In the genomic region with DNA sequence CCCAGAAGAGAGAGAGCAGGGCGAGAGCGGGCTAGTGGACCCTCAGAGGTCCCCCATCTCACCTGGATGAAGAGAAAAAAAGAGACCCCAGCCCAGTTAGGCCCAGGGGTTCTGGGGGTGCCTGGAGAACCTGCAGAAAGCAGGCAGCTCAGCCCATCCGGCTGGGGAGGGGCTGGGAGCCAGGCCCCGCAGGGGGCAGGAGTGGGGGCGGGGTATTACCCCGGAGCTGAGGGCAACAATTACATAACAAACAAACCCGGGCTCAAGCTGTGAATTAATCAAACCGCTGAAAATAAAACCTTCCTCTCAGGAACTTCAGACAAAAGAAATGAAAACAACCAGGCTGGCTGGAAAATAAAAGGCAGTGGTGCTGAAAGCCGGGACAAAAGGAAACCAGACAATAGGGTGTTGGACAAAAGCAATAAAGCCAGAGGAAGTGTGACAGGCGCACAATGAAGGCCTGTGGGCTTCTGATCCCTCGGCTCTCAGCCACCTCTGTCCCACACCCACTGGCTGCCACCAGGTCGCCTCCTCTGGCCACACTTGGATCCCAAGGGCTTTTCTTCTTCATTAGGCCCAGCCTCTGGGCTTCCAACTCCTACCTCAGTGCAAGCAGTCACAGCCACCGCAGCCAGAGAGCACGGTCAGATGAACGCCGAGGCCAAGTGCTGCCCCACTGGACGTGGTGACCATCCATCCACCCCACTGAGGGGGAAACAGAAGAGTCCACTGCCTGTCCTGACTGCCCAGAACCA, we compare ENCODE assay signal across 9 mouse cellular contexts. TPM values are rescaled to one million over a fixed set of nuclear protein-coding genes. Genes with fewer than 3 reads are reported as not detected.
DNase-seq lines count a peak whose midpoint lies in the region; ATAC-seq and TF ChIP-seq lines count a peak whose summit lies in the region.
"Had no signal": no experiment of that assay in that cellular context is flagged by ENCODE, and none has a peak within 500 bp of the region (broad histone marks: within the 10 kb centered on the region; RNA-seq: fewer than 3 reads in every experiment).

No protein-coding gene starts in this region.

- no peaks in the 10 kb centered on the region for H3K27me3 ChIP-seq in heart, embryonic 11.5 days (ENCODE audit: control insufficient read depth, insufficient read depth, low read length)
- no peaks in the 10 kb centered on the region for H3K27me3 ChIP-seq in kidney, postnatal 0 days (ENCODE audit: insufficient read depth, low read length)
- H3K27me3 ChIP-seq in midbrain, postnatal 0 days (ENCODE audit: insufficient read depth, low read length), result no peaks in the 10 kb centered on the region

- WGBS in lung, adult 2 months, result 19% methylated on average over 17 of the region's 17 CpGs
- 17% methylated on average over 17 of the region's 17 CpGs for WGBS in heart, embryonic 11.5 days (ENCODE audit: insufficient replicate concordance)
- 7% methylated on average over 17 of the region's 17 CpGs for WGBS in kidney, postnatal 0 days
- 6% methylated on average over 17 of the region's 17 CpGs for WGBS in midbrain, postnatal 0 days

- H3K4me2 ChIP-seq in heart, embryonic 11.5 days, result peak overlapping the region; percentile 27; the same call in 1 of the 2 replicates
- H3K4me2 ChIP-seq in kidney, postnatal 0 days (ENCODE audit: low read length), result peak overlapping the region; percentile 35
- peak overlapping the region; percentile 3; the same call in 1 of the 2 replicates for H3K4me2 ChIP-seq in midbrain, postnatal 0 days (ENCODE audit: low read depth, low read length, poor library complexity, severe bottlenecking)

- peaks cover 36% of the 10 kb centered on the region for H3K4me1 ChIP-seq in lung, adult 2 months (ENCODE audit: control insufficient read depth, insufficient read depth, low read length)
- H3K4me1 ChIP-seq in heart, embryonic 11.5 days (ENCODE audit: control insufficient read depth, insufficient read depth, low read length), result peaks cover 3% of the 10 kb centered on the region; the same call in 1 of the 2 replicates
- H3K4me1 ChIP-seq in kidney, postnatal 0 days (replicated peaks; ENCODE audit: insufficient read depth, low read length), result peaks cover 11% of the 10 kb centered on the region; the same call in 1 of the 2 replicates
- peaks cover 9% of the 10 kb centered on the region; the same call in 1 of the 2 replicates for H3K4me1 ChIP-seq in midbrain, postnatal 0 days (ENCODE audit: insufficient read depth, low read length)

- H3K9ac ChIP-seq in heart, embryonic 11.5 days (ENCODE audit: low read depth, low read length), result no peak overlapping the region
- H3K9ac ChIP-seq in kidney, postnatal 0 days (ENCODE audit: low read depth, low read length), result peak overlapping the region; percentile 54
- H3K9ac ChIP-seq in midbrain, postnatal 0 days (replicated peaks; ENCODE audit: low read length, poor library complexity, severe bottlenecking), result peak overlapping the region; percentile 30

- TF ChIP-seq POLR2A in lung, adult 2 months (IDR thresholded peaks at IDR 0.05; ENCODE audit: borderline replicate concordance, extremely low read depth, low read depth, low read length), result 0 out of 2 replicates have a peak, but pooled peaks have one; percentile 14

- H3K9me3 ChIP-seq in heart, embryonic 11.5 days (replicated peaks; ENCODE audit: control insufficient read depth, low read length), result no peaks in the 10 kb centered on the region
- H3K9me3 ChIP-seq in kidney, postnatal 0 days (replicated peaks; ENCODE audit: low read length), result no peaks in the 10 kb centered on the region
- no peaks in the 10 kb centered on the region for H3K9me3 ChIP-seq in midbrain, postnatal 0 days (ENCODE audit: low read length)

- no peaks in the 10 kb centered on the region for H3K36me3 ChIP-seq in heart, embryonic 11.5 days (ENCODE audit: control insufficient read depth, insufficient read depth, low read length)
- H3K36me3 ChIP-seq in kidney, postnatal 0 days (ENCODE audit: insufficient read depth, low read length), result peaks cover 6% of the 10 kb centered on the region
- 0 out of 2 replicates have a peak, but pooled peaks cover 2% of the 10 kb centered on the region for H3K36me3 ChIP-seq in midbrain, postnatal 0 days (ENCODE audit: insufficient read depth, low read length)

- no peak for DNase-seq in lung, adult 2 months
- no peak for DNase-seq in lung, postnatal 14 days
- peak; percentile 86 for DNase-seq in kidney, postnatal 0 days (ENCODE audit: low spot score)
- peak; percentile 45 for DNase-seq in midbrain, postnatal 0 days (ENCODE audit: low spot score)
- DNase-seq in layer of hippocampus, adult 18-20 months (ENCODE audit: low spot score in 2 of 2), result no peak
- no peak for DNase-seq in gastrocnemius, postnatal 25 days
- DNase-seq in T-cell, adult 2 months (ENCODE audit: low spot score), result no peak

- no peak overlapping the region for H3K4me3 ChIP-seq in lung, adult 2 months (replicated peaks; ENCODE audit: extremely low read depth, low read depth, low read length)
- H3K4me3 ChIP-seq in heart, embryonic 11.5 days (ENCODE audit: low read depth, low read length), result no peak overlapping the region
- no peak overlapping the region for H3K4me3 ChIP-seq in kidney, postnatal 0 days (replicated peaks; ENCODE audit: low read depth, low read length)
- peak overlapping the region; percentile 2; the same call in 1 of the 2 replicates for H3K4me3 ChIP-seq in midbrain, postnatal 0 days (ENCODE audit: low read depth, low read length)

- no peak for TF ChIP-seq CTCF in lung, adult 2 months (IDR thresholded peaks at IDR 0.05; ENCODE audit: insufficient read depth, low read length)
- TF ChIP-seq CTCF in kidney, postnatal 0 days (IDR thresholded peaks at IDR 0.05; ENCODE audit: low read depth), result no peak
- peak; percentile 9; the same call in 1 of the 2 replicates for TF ChIP-seq CTCF in midbrain, postnatal 0 days (IDR thresholded peaks at IDR 0.05)

- 0 out of 2 replicates have a peak, but pooled peaks have one; percentile 55 for ATAC-seq in heart, embryonic 11.5 days (replicated peaks; ENCODE audit: insufficient number of reproducible peaks, low FRiP score, low TSS enrichment)
- ATAC-seq in kidney, postnatal 0 days (replicated peaks; ENCODE audit: low FRiP score, low read depth), result peak; percentile 44
- ATAC-seq in midbrain, postnatal 0 days (ENCODE audit: low FRiP score), result no peak

- peak overlapping the region; percentile 77 for H3K27ac ChIP-seq in heart, embryonic 11.5 days (ENCODE audit: low read depth, low read length)
- H3K27ac ChIP-seq in kidney, postnatal 0 days, result peak overlapping the region; percentile 87
- peak overlapping the region; percentile 60 for H3K27ac ChIP-seq in midbrain, postnatal 0 days (ENCODE audit: low read depth, low read length)

RNA-seq across cellular contexts. Expression of gene Sox13, which starts 26.5 kb away (rescaled TPM):
- polyA plus RNA-seq in lung, adult 2 months (2012; rRNA removed), result 134 and 144 TPM in 2 replicates
- polyA plus RNA-seq in heart, embryonic 11.5 days (2014; fragmentation: Nextera tagmentation; extraction: Ambion mirVana), result 3.3 and 3.7 TPM in 2 replicates
- polyA plus RNA-seq in kidney, postnatal 0 days (2015; fragmentation: Nextera tagmentation; extraction: Ambion mirVana), result 12.0 and 13.7 TPM in 2 replicates
- total RNA-seq in midbrain, postnatal 0 days (2014; rRNA removed), result 16.5 and 17.3 TPM in 2 replicates
- polyA plus RNA-seq in midbrain, postnatal 0 days (2015; fragmentation: Nextera tagmentation; extraction: Ambion mirVana), result 3.3 and 4.7 TPM in 2 replicates
- 1 to 10 TPM; 7.4 to 7.9 TPM for total RNA-seq in layer of hippocampus, adult 18-20 months (2021)
- 1 to 10 TPM; 7.8 to 8.0 TPM for total RNA-seq in gastrocnemius, postnatal 25 days (2021)

RNA-seq across cellular contexts. Expression of gene Etnk2, which starts 34.3 kb away (rescaled TPM):
- polyA plus RNA-seq in lung, adult 2 months (2012; rRNA removed), result 0.59 and 0.93 TPM in 2 replicates
- 1.5 TPM in 2 replicates for polyA plus RNA-seq in heart, embryonic 11.5 days (2014; fragmentation: Nextera tagmentation; extraction: Ambion mirVana)
- 4.4 and 5.1 TPM in 2 replicates for polyA plus RNA-seq in kidney, postnatal 0 days (2015; fragmentation: Nextera tagmentation; extraction: Ambion mirVana)
- total RNA-seq in midbrain, postnatal 0 days (2014; rRNA removed), result 49.8 and 52.0 TPM in 2 replicates
- 34.5 and 37.2 TPM in 2 replicates for polyA plus RNA-seq in midbrain, postnatal 0 days (2015; fragmentation: Nextera tagmentation; extraction: Ambion mirVana)
- total RNA-seq in layer of hippocampus, adult 18-20 months (2021), result 1 to 10 TPM; 1.0 to 2.1 TPM
- under 1 TPM in 1 of 2 experiments, not detected in 1; 0.13 TPM for total RNA-seq in gastrocnemius, postnatal 25 days (2021)

RNA-seq across cellular contexts. Expression of gene Ren1, which starts 47.4 kb away (rescaled TPM):
- polyA plus RNA-seq in lung, adult 2 months (2012; rRNA removed), result 0.07 TPM in 2 replicates
- not detected in 2 replicates for polyA plus RNA-seq in heart, embryonic 11.5 days (2014; fragmentation: Nextera tagmentation; extraction: Ambion mirVana)
- polyA plus RNA-seq in kidney, postnatal 0 days (2015; fragmentation: Nextera tagmentation; extraction: Ambion mirVana), result 463 and 484 TPM in 2 replicates
- total RNA-seq in midbrain, postnatal 0 days (2014; rRNA removed), result 0.14 TPM in 1 of 2 replicates, not detected in the other
- polyA plus RNA-seq in midbrain, postnatal 0 days (2015; fragmentation: Nextera tagmentation; extraction: Ambion mirVana), result 0.23 TPM in 1 of 2 replicates, not detected in the other
- under 1 TPM in 1 of 2 experiments, not detected in 1; 0.20 TPM for total RNA-seq in layer of hippocampus, adult 18-20 months (2021)
- total RNA-seq in gastrocnemius, postnatal 25 days (2021), result not detected
- total RNA-seq: layer of hippocampus, postnatal 36 days had no signal

Comparison
In these comparisons a context has a peak if more than half of its experiments do, and no peak if none do; other contexts are left out.
1. DNase-seq: peak in kidney, postnatal 0 days (single experiment) and midbrain, postnatal 0 days (single experiment); none in lung, adult 2 months (single experiment), lung, postnatal 14 days (single experiment), layer of hippocampus, adult 18-20 months (0 of 2), gastrocnemius, postnatal 25 days (single experiment) and T-cell, adult 2 months (single experiment).
2. RNA of gene Ren1, which starts 47.4 kb away (polyA plus RNA-seq): 463 to 484 TPM in kidney, postnatal 0 days; 0.07 TPM in lung, adult 2 months, 0.23 TPM in midbrain, postnatal 0 days and not detected in heart, embryonic 11.5 days; every median in the first group is over 100 times any median in the second.
3. Peak in every context shown above with its lines, with median percentiles within 50 percentile points of each other: H3K27ac ChIP-seq and H3K4me2 ChIP-seq.